Mouse (Mus musculus) layer of hippocampus, postnatal 36 days (tissue): ENCODE measurements around the gene Ly6g6c. TPM values are rescaled to one million over a fixed set of nuclear protein-coding genes. Genes with fewer than 3 reads are reported as not detected.

ENCODE experiments used
- DNase-seq, 2 experiments: peaks; one replicate each; pipeline ENCODE4 v3.0.0; 2022
- total RNA-seq, 2 experiments: library from RNA; stranded (reverse); gene quantifications; 2 replicates each; pipeline ENCODE4 v1.2.3; 2021

Gene Ly6g6c
- total RNA-seq, 2 experiments from 2014 or later: not detected

- no peak for DNase-seq
Observed at GRCm38 (mm10) chr17:35115046-35116019, 50.1 kb downstream of the Ly6g6c start, which contains the start of gene Ly6g5b. TSS of gene Ly6g5b (minus strand) at chr17:35115428.

Other genes starting within 250 kb of the Ly6g6c start
- 10 to 100 TPM; 54.9 to 61.0 TPM for gene Stk19, start 228.4 kb upstream of the Ly6g6c start, total RNA-seq
- 10 to 100 TPM; 37.1 to 43.9 TPM for gene Dxo, start 228.4 kb upstream of the Ly6g6c start, total RNA-seq
- 10 to 100 TPM; 69.5 to 72.4 TPM for gene Skiv2l, start 215.2 kb upstream of the Ly6g6c start, total RNA-seq
- gene Nelfe, start 215.0 kb upstream of the Ly6g6c start, total RNA-seq: 10 to 100 TPM; 29.2 to 32.1 TPM
- under 1 TPM in 1 of 2 experiments, not detected in 1; 0.23 TPM for gene Cfb, start 202.9 kb upstream of the Ly6g6c start, total RNA-seq
- 1 to 10 TPM; 6.9 to 8.0 TPM for gene Zbtb12, start 185.9 kb upstream of the Ly6g6c start, total RNA-seq
- gene Gm20547, start 183.3 kb upstream of the Ly6g6c start, total RNA-seq: not detected
- gene C2, start 167.1 kb upstream of the Ly6g6c start, total RNA-seq: 1 to 10 TPM in 1 of 2 experiments, under 1 TPM in 1; 0.22 to 2.0 TPM
- gene Ehmt2, start 166.9 kb upstream of the Ly6g6c start, total RNA-seq: 100 to 1,000 TPM; 175 to 182 TPM
- gene Slc44a4, start 150.9 kb upstream of the Ly6g6c start, total RNA-seq: under 1 TPM in 1 of 2 experiments, not detected in 1; 0.28 TPM
- gene Neu1, start 134.1 kb upstream of the Ly6g6c start, total RNA-seq: 10 to 100 TPM; 37.6 to 41.2 TPM
- gene Hspa1b, start 106.2 kb upstream of the Ly6g6c start, total RNA-seq: 10 to 100 TPM; 28.0 to 35.6 TPM
- gene Gm20481, start 95.5 kb upstream of the Ly6g6c start, total RNA-seq: not detected
- gene Hspa1a, start 93.2 kb upstream of the Ly6g6c start, total RNA-seq: 10 to 100 TPM; 19.1 to 26.6 TPM
- gene Hspa1l, start 92.7 kb upstream of the Ly6g6c start, total RNA-seq: under 1 TPM; 0.42 to 0.48 TPM
- 10 to 100 TPM; 17.3 to 19.1 TPM for gene Lsm2, start 83.5 kb upstream of the Ly6g6c start, total RNA-seq
- gene Vars, start 64.4 kb upstream of the Ly6g6c start, total RNA-seq: 10 to 100 TPM; 45.1 to 50.1 TPM
- gene Vwa7, start 48.8 kb upstream of the Ly6g6c start, total RNA-seq: under 1 TPM; 0.22 to 0.33 TPM
- under 1 TPM; 0.62 to 0.94 TPM for gene Sapcd1, start 37.4 kb upstream of the Ly6g6c start, total RNA-seq
- gene Msh5, start 18.6 kb upstream of the Ly6g6c start, total RNA-seq: under 1 TPM; 0.62 to 0.73 TPM
- 10 to 100 TPM in 1 of 2 experiments, 1 to 10 TPM in 1; 6.7 to 11.5 TPM for gene Clic1, start 15.4 kb upstream of the Ly6g6c start, total RNA-seq
- 10 to 100 TPM; 16.0 to 18.0 TPM for gene Ddah2, start 6.4 kb upstream of the Ly6g6c start, total RNA-seq
- gene Mpig6b, start 796 bp downstream of the Ly6g6c start, total RNA-seq: not detected
- gene Ly6g6e, start 11.5 kb downstream of the Ly6g6c start, total RNA-seq: 1 to 10 TPM; 3.6 to 5.4 TPM
- 1 to 10 TPM in 1 of 2 experiments, under 1 TPM in 1; 0.99 to 2.1 TPM for gene Ly6g6d, start 12.7 kb downstream of the Ly6g6c start, total RNA-seq
- not detected for gene Ly6g6f, start 20.2 kb downstream of the Ly6g6c start, total RNA-seq
- 100 to 1,000 TPM; 101 to 102 TPM for gene Abhd16a, start 23.9 kb downstream of the Ly6g6c start, total RNA-seq
- gene Ly6g5c, start 42.9 kb downstream of the Ly6g6c start, total RNA-seq: not detected
- under 1 TPM in 1 of 2 experiments, not detected in 1; 0.70 TPM for gene Ly6g5b, start 50.0 kb downstream of the Ly6g6c start, total RNA-seq
- gene Gpank1, start 56.1 kb downstream of the Ly6g6c start, total RNA-seq: 10 to 100 TPM; 13.0 to 15.2 TPM
- 100 to 1,000 TPM; 169 to 176 TPM for gene Csnk2b, start 56.7 kb downstream of the Ly6g6c start, total RNA-seq
- gene D17H6S53E, start 61.0 kb downstream of the Ly6g6c start, total RNA-seq: 10 to 100 TPM; 25.6 to 29.3 TPM
- not detected for gene Apom, start 66.7 kb downstream of the Ly6g6c start, total RNA-seq
- 100 to 1,000 TPM; 304 to 319 TPM for gene Bag6, start 69.8 kb downstream of the Ly6g6c start, total RNA-seq
- gene Prrc2a, start 99.5 kb downstream of the Ly6g6c start, total RNA-seq: 100 to 1,000 TPM; 315 to 340 TPM
- gene Aif1, start 110.7 kb downstream of the Ly6g6c start, total RNA-seq: 10 to 100 TPM; 10.1 to 10.9 TPM
- gene Lst1, start 123.1 kb downstream of the Ly6g6c start, total RNA-seq: 1 to 10 TPM; 7.1 to 7.7 TPM
- under 1 TPM in 1 of 2 experiments, not detected in 1; 0.30 TPM for gene Ltb, start 129.1 kb downstream of the Ly6g6c start, total RNA-seq
- not detected for gene Tnf, start 136.6 kb downstream of the Ly6g6c start, total RNA-seq
- under 1 TPM; 0.28 to 0.42 TPM for gene Lta, start 140.0 kb downstream of the Ly6g6c start, total RNA-seq
- not detected for gene Gm16181, start 155.4 kb downstream of the Ly6g6c start, total RNA-seq
- 100 to 1,000 TPM; 602 to 647 TPM for gene Atp6v1g2, start 168.3 kb downstream of the Ly6g6c start, total RNA-seq
- 10 to 100 TPM; 13.3 to 13.6 TPM for gene Nfkbil1, start 170.4 kb downstream of the Ly6g6c start, total RNA-seq
- gene Ddx39b, start 176.4 kb downstream of the Ly6g6c start, total RNA-seq: 100 to 1,000 TPM; 220 to 232 TPM
- 10 to 100 TPM; 13.4 to 18.0 TPM for gene H2-D1, start 197.3 kb downstream of the Ly6g6c start, total RNA-seq